Mouse (Mus musculus) megakaryocyte, embryonic 14.5 days (primary cell): ENCODE measurements around the gene Samd1.

ENCODE experiments used
- FLI1 ChIP-seq: IDR thresholded peaks from 2 replicates; pipeline ENCODE4 v1.6.1; 2012; ENCODE audit warnings: low read length, inconsistent platforms, mixed read lengths
- GATA1 ChIP-seq: IDR thresholded peaks from 3 replicates; pipeline ENCODE4 v1.6.1; 2012; ENCODE audit warnings: mixed read lengths, low read length, inconsistent platforms, borderline replicate concordance

DNA sequence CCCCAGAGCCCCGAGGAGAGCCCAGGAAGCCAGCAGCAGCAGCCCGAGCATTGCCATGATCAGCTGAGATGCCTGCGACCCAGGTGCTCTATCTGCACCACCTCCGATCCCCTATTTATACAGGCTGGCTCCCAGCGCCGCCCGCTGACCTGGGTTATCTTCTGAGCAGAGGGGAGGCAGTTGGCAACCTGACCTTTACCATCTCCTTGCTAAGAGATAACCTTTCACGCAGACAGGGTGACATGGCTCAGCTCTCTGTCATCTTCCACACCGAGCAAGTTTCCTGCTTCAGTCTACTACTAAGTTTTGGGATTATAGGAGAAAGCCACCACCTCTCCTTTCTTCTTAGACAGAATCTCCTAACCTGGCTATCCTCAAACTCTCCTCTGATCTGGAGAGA lies 47.4 kb downstream of the Samd1 start, which contains the start of gene Rln3:
- TF ChIP-seq GATA1: no peak
- no peak for TF ChIP-seq FLI1
